Mouse (Mus musculus): ENCODE measurements around the gene Mipol1. TPM values are rescaled to one million over a fixed set of nuclear protein-coding genes. Genes with fewer than 3 reads are reported as not detected.

Gene Mipol1
- polyA plus RNA-seq, 1 experiment: 1.5 TPM

- Histone ChIP-seq H3K4me1 (ENCODE audit: control insufficient read depth, insufficient read depth, low read length) (peaks cover 3% of the 10 kb centered on the region; the same call in 1 of the 2 replicates), H3K27ac (ENCODE audit: insufficient read depth, low read depth, low read length) (peak overlapping the region; percentile 79), H3K27me3 (replicated peaks; ENCODE audit: control insufficient read depth, insufficient read depth, low read length) (no peaks in the 10 kb centered on the region), H3K36me3 (ENCODE audit: control insufficient read depth, insufficient read depth, low read length) (no peaks in the 10 kb centered on the region), H3K4me3 (ENCODE audit: insufficient read depth, low read depth, low read length) (peak overlapping the region; percentile 82)
- 4% methylated on average over 59 of the region's 59 CpGs for WGBS
- DNase-seq: peak; percentile 91
- TF ChIP-seq CTCF (conservative IDR thresholded peaks at IDR 0.05; ENCODE audit: insufficient read depth, insufficient read length, low read depth, low read length) (no peak), POLR2A (IDR thresholded peaks at IDR 0.05; ENCODE audit: low read depth, low read length) (no peak)
Measured at GRCm38 (mm10) chr12:57196608-57197362, 33.4 kb upstream of the Mipol1 start.

- Histone ChIP-seq H3K36me3 (ENCODE audit: control insufficient read depth, insufficient read depth, low read length) (no peaks in the 10 kb centered on the region), H3K27ac (ENCODE audit: insufficient read depth, low read depth, low read length) (peak within 1 kb of the TSS; percentile 79), H3K4me3 (ENCODE audit: insufficient read depth, low read depth, low read length) (peak within 1 kb of the TSS; percentile 82), H3K27me3 (replicated peaks; ENCODE audit: control insufficient read depth, insufficient read depth, low read length) (no peaks in the 10 kb centered on the region), H3K4me1 (ENCODE audit: control insufficient read depth, insufficient read depth, low read length) (peaks cover 3% of the 10 kb centered on the region; the same call in 1 of the 2 replicates)
- no peak for DNase-seq
- TF ChIP-seq CTCF (conservative IDR thresholded peaks at IDR 0.05; ENCODE audit: insufficient read depth, insufficient read length, low read depth, low read length): no peak
- TF ChIP-seq POLR2A (IDR thresholded peaks at IDR 0.05; ENCODE audit: low read depth, low read length): no peak
- 58% methylated on average over 10 of the region's 10 CpGs for WGBS
Measured at GRCm38 (mm10) chr12:57197363-57198026, 32.7 kb upstream of the Mipol1 start, which contains the start of gene Slc25a21. Slc25a21 (minus strand) TSS chr12:57197472.

GRCm38 (mm10) chr12:57198269-57198668, 32.0 kb upstream of the Mipol1 start:
- H3K4me3 ChIP-seq (ENCODE audit: insufficient read depth, low read depth, low read length): no peak overlapping the region
- DNase-seq: no peak
- no peaks in the 10 kb centered on the region for H3K27me3 ChIP-seq (replicated peaks; ENCODE audit: control insufficient read depth, insufficient read depth, low read length)
- no peak for TF ChIP-seq CTCF (conservative IDR thresholded peaks at IDR 0.05; ENCODE audit: insufficient read depth, insufficient read length, low read depth, low read length)
- no peak for TF ChIP-seq POLR2A (IDR thresholded peaks at IDR 0.05; ENCODE audit: low read depth, low read length)
- H3K36me3 ChIP-seq (ENCODE audit: control insufficient read depth, insufficient read depth, low read length): no peaks in the 10 kb centered on the region
- H3K27ac ChIP-seq (ENCODE audit: insufficient read depth, low read depth, low read length): no peak overlapping the region
- peaks cover 9% of the 10 kb centered on the region; the same call in 1 of the 2 replicates for H3K4me1 ChIP-seq (ENCODE audit: control insufficient read depth, insufficient read depth, low read length)

GRCm38 (mm10) chr12:57199427-57199826, 30.8 kb upstream of the Mipol1 start:
- peaks cover 12% of the 10 kb centered on the region; the same call in 1 of the 2 replicates for H3K4me1 ChIP-seq (ENCODE audit: control insufficient read depth, insufficient read depth, low read length)
- no peak overlapping the region for H3K27ac ChIP-seq (ENCODE audit: insufficient read depth, low read depth, low read length)
- TF ChIP-seq CTCF (conservative IDR thresholded peaks at IDR 0.05; ENCODE audit: insufficient read depth, insufficient read length, low read depth, low read length) (no peak), POLR2A (IDR thresholded peaks at IDR 0.05; ENCODE audit: low read depth, low read length) (no peak)
- no peaks in the 10 kb centered on the region for H3K36me3 ChIP-seq (ENCODE audit: control insufficient read depth, insufficient read depth, low read length)
- DNase-seq: no peak
- WGBS: 96% methylated on average over 2 of the region's 2 CpGs
- H3K27me3 ChIP-seq (replicated peaks; ENCODE audit: control insufficient read depth, insufficient read depth, low read length): no peaks in the 10 kb centered on the region
- no peak overlapping the region for H3K4me3 ChIP-seq (ENCODE audit: insufficient read depth, low read depth, low read length)

- H3K4me1 ChIP-seq (ENCODE audit: control insufficient read depth, insufficient read depth, low read length): peaks cover 12% of the 10 kb centered on the region; the same call in 1 of the 2 replicates
Measured at GRCm38 (mm10) chr12:57201901-57202300, 28.3 kb upstream of the Mipol1 start.

GRCm38 (mm10) chr12:57204276-57204851, 25.9 kb upstream of the Mipol1 start:
- TF ChIP-seq POLR2A (IDR thresholded peaks at IDR 0.05; ENCODE audit: low read depth, low read length) (no peak), CTCF (conservative IDR thresholded peaks at IDR 0.05; ENCODE audit: insufficient read depth, insufficient read length, low read depth, low read length) (no peak)
- no peaks in the 10 kb centered on the region for H3K27me3 ChIP-seq (replicated peaks; ENCODE audit: control insufficient read depth, insufficient read depth, low read length)
- 70% methylated on average over 4 of the region's 4 CpGs for WGBS

More at GRCm38 (mm10) chr12:57201901-57202300, 28.3 kb upstream of the Mipol1 start:
- no peaks in the 10 kb centered on the region for H3K36me3 ChIP-seq (ENCODE audit: control insufficient read depth, insufficient read depth, low read length)
- no peaks in the 10 kb centered on the region for H3K27me3 ChIP-seq (replicated peaks; ENCODE audit: control insufficient read depth, insufficient read depth, low read length)
- DNase-seq: peak; percentile 61
- H3K4me3 ChIP-seq (ENCODE audit: insufficient read depth, low read depth, low read length): no peak overlapping the region
- 67% methylated on average over 3 of the region's 3 CpGs for WGBS
- H3K27ac ChIP-seq (ENCODE audit: insufficient read depth, low read depth, low read length): no peak overlapping the region
- no peak for TF ChIP-seq POLR2A (IDR thresholded peaks at IDR 0.05; ENCODE audit: low read depth, low read length)
- no peak for TF ChIP-seq CTCF (conservative IDR thresholded peaks at IDR 0.05; ENCODE audit: insufficient read depth, insufficient read length, low read depth, low read length)

More at GRCm38 (mm10) chr12:57204276-57204851, 25.9 kb upstream of the Mipol1 start:
- DNase-seq: peak; percentile 70
- H3K4me3 ChIP-seq (ENCODE audit: insufficient read depth, low read depth, low read length): no peak overlapping the region
- no peak overlapping the region for H3K27ac ChIP-seq (ENCODE audit: insufficient read depth, low read depth, low read length)
- H3K36me3 ChIP-seq (ENCODE audit: control insufficient read depth, insufficient read depth, low read length): no peaks in the 10 kb centered on the region
- H3K4me1 ChIP-seq (ENCODE audit: control insufficient read depth, insufficient read depth, low read length): peaks cover 12% of the 10 kb centered on the region; the same call in 1 of the 2 replicates

Data from kidney, adult 2 months (tissue).